Mouse (Mus musculus) cerebellum, adult 2 months (tissue): ENCODE results near the gene Prss22.

Source experiments
- CTCF ChIP-seq: fragments of 200-500 bp; IDR thresholded peaks from 2 replicates; pipeline ENCODE4 v1.5.1; 2011; ENCODE audit warnings: low read depth, mild to moderate bottlenecking, control low read depth, low read length, moderate library complexity, borderline replicate concordance; ENCODE audit not compliant: insufficient read depth
- POLR2A ChIP-seq: fragments of 200-500 bp; IDR thresholded peaks from 2 replicates; pipeline ENCODE4 v1.6.1; 2011; ENCODE audit warnings: low read length, control low read depth, borderline replicate concordance; ENCODE audit not compliant: insufficient read depth

DNA sequence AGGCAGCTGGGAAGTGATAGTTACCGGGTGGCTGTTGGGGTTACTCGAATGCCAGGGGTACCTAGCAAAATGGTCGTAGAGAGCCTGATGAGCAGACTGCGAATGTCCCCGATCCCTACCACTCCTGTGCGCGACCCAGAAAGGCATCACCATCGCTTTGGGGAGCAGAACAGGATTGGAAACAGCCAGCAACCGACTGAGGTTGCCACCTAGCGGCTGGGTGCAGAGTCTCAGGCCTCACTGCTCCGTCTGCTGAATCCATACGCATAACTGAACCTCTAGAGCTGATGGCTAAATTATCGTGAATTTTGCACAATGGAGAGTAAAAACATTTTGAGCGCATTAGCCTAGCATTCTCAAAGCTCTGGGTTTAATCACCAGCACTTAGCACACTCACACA is 17.8 kb upstream of the Prss22 start:
- TF ChIP-seq CTCF (peak; percentile 48; the same call in 1 of the 2 replicates), POLR2A (no peak)
